Mouse (Mus musculus) activated CD4-positive, CD25-positive, alpha-beta regulatory T cell, adult 4 months (primary cell): ENCODE results near the gene Lgr5. TPM values are rescaled to one million over a fixed set of nuclear protein-coding genes. Genes with fewer than 3 reads are reported as not detected.

ENCODE experiments used
- ATAC-seq: one replicate; pipeline ENCODE4 v1.8.0; 2017
- polyA plus RNA-seq, 2 experiments: library from polyadenylated mRNA; unstranded; fragments of 100-300 nt; shearing (Covaris generic); gene quantifications; one replicate each; pipeline ENCODE4 v1.2.1; 2017

The Lgr5 gene
- polyA plus RNA-seq: under 1 TPM in 1 of 2 experiments, not detected in 1; 0.09 TPM

DNA sequence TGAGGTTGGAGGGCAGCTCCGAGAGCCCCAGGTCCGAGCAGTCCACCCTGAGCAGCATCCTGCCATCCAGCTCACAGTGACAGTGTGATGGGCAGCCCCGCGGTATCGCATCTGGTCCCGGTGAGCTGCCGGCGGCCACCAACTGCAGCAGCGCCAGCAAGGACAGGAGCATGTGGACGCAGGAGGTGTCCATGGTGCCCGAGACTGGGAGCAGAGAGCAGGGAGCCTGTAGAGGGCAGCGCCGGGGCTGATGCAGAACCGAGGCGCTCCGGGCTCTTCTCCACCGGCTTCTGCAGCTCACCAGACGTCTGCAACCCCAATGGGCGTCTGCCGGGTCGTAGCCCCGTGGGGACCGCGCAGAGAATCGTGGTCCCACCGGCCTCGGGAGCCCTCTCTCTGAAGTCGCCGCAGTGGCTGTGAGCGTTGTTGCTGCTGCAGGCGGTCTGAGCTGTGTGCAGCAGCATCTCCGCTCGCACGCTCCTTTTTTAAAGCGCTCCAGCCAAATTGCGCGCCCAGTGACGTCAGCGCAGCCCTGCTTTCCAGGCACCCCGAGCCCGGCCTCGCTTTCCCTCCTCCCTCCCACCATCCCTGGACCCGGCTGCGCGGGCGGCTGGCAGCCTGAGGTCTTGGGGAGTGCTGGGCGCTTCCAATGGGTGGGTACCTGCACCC lies at the start of gene Lgr5:
TSS of gene Lgr5 (minus strand) at position 480 of the 669 bp plus-strand sequence.
- no peak for ATAC-seq

DNA sequence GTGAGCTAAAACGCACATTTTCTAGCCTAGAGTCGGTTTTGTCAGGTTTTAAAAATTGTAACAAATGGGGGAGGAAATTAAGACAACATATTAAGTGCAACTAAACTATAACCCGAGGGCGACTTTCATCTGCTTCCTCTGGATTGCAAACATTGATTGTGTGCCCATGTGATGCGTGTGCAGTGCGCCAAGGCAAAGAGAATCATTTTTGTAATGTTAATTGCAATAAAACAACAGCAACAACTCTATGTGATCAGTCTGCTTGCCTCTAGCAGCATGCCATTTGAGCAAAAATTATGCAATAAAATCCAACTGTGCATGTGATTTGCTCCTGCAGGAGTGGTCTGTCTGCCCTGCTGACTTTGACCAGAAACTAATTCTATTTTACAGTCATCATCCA lies 39.1 kb upstream of the Lgr5 start:
- no peak for ATAC-seq

DNA sequence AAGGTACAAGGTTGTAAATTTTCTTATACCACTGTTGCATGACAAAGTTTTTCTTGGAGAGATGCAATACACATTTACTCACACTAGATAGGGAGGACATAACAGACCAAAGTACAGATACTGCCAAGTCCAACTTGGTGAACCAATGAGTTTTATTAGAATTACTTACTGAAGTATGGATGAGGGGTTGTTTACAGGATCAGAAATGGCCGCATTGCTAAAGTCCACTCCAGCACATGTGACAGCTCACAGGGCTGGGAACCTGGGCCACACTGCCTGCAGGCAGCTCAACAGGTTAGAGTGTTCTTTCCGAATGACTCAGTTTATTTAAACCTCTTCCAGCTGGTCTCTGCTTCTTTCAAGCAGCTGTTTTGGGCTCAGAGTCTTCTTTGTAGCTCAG lies 37.4 kb upstream of the Lgr5 start:
- ATAC-seq: no peak

DNA sequence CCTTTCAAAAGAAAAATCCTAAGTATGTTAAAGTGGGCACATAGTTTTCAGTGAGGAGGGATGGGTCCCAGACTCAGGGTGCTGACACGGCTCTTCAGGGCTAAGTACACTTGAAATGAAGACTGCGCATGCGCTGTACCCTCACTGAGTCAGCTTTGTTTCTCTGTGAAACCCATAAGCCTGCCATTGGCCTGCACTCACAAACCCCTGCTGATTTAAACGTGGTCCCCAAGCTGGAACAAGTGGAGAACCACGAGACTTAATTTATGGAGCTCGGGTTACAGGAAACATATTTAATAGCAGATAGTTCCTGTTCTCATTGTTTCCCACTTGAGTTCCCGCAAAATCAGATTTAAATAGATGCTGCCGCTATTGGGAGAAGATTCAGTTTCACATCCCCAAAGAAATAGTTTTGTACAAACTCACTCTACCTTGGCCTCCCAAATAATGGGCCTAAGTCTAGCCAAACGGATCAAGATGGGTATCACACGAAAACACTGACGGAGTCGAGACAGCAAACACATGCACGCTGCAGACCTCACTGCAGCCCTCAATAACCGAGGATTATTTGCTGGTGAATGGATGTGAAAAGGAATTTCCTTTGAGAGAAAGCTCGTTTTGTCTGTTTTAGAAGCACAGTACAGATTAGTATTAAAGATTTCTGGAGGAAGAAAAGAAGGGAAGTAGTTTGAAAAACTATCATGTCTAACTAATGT lies 36.5 kb upstream of the Lgr5 start:
- no peak for ATAC-seq

DNA sequence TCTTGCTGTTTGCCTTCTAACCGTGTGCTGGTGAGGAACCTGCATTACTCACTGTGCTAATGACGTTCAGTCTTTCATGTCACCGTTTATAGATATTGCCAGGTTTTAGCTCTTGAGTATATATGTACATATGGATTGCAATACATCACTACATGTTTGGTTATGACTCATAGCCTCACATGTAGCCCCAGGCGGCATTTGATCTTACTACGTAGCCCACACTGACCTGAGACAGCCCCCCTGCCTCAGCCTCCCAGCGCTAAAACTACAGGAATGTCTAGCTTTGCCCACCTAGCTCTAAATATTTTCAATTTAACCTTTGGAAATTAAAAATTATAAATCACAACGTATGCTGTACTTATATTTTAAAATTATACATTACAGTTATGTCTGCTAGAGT lies 35.9 kb upstream of the Lgr5 start:
- ATAC-seq: no peak

DNA sequence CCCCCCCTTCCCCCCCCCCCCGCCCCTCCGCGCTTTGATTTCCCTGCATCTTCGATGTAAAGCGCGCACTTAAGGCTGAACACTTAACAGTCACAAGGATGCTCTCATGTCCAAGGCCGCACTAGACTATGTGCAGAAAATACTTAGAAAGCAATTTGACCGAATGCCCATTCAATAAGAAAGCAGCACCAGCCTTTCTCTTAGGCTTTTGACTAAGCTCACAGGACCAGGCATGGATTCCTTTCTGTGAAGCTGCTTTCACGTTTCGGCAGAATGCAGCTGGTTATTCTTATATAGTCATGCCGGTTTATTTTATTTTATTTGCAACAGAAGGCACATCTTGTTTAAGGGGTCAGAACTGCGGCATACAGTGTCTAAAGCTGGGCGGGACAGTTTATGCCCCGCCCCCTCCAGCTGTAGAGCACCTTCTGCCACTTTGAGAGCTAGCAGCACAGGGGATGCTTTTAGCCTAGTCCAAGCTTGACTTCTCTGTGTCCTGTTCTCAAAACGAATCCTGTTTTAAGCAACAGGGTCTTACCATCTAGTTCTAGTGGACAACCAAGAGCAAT lies 30.8 kb upstream of the Lgr5 start:
- ATAC-seq: no peak

DNA sequence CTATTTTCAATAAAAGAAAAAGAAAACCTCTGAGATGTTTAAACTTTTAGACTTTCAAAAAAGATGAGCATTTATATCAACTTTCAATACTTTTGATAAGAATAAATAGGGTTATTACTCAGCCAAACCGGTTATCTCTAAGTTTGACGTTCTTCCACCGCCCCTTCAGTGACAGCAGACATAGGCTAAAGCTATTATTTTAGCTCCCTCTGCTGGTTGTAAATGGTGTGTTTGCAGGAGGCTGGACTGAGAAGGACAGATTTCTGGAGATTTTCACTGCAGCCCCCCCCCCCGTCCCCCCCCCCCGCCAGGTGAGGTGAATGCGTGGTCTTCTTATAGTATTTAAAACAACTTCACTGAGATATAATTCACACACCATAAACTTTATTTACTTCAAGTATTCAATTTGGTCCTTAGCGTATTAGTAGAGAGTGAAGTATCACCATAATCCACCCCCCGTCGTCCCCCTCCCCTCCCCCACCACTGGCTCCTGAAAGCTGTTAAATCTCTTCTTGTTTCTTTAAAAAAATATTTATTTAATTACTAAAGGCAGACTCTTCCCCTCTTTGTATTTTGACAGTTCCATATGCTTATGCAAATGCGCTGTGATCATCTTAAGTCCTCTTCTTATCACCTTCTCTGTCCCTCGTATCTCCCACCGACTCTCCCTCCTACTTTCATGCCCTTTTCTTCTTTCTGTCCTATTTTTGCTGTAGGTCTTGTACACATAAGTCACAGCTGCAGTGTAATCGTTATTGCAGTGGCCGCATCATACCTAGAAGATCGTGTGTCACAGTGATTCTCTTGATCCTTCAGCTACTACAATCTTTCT lies 30.1 kb upstream of the Lgr5 start:
- ATAC-seq: peak; percentile 59

DNA sequence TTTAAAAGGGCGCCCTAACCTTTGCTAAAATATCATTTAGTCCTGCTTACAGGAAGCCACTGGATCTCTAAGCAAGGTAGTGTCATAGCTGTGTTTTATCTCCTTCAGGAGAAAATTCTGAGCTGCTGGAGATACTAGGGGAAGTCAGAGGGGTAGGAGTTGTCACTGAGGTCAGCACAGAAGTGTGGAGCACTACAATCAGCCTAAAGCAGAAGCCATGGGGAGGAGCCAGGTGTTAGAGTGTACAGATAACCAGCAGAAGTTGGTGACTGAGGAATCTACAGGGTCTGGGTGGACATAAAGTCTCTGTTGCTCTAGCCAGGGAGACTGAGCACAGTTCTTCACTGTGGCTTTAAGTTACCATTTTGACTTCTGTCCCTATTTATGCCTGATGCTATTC lies 8.2 kb upstream of the Lgr5 start:
- no peak for ATAC-seq

DNA sequence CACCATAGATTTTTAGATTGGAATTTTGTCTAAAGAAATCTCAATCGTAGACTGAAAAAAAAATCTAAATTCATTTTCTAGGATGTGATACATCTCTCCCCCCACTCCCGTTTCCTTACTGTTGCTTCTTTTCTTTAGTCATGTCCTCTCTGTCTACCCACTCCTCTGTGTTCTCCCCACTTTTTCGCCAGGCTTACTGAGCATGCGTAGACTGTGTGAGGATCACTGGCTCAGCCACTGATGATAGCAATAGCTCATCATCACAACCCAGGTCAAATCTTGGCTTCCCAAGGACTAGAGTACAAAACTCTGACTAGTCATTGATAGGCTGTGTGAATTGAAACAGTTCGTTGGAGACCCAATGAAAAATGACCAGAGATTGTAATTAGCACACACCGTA lies 6.1 kb upstream of the Lgr5 start:
- ATAC-seq: no peak

DNA sequence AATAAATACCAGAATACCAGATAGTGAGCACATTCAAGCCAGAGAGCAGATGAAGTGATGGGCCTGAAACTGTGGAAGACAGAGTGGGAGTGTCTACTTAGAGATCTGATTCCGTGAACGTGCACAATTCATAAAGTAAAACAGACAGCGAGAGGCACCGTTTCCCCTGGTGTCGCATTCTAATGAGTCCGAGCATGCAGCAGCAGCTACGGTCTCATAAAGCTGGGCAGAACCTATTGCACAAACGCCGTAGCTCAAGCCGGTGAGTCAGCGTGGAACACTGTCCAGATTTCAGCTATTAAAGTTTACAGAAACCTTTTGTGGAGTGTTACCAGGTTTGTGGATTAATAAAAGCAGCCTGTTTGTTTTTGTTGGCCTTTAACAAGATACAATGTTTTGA lies 5.6 kb upstream of the Lgr5 start:
- ATAC-seq: no peak

DNA sequence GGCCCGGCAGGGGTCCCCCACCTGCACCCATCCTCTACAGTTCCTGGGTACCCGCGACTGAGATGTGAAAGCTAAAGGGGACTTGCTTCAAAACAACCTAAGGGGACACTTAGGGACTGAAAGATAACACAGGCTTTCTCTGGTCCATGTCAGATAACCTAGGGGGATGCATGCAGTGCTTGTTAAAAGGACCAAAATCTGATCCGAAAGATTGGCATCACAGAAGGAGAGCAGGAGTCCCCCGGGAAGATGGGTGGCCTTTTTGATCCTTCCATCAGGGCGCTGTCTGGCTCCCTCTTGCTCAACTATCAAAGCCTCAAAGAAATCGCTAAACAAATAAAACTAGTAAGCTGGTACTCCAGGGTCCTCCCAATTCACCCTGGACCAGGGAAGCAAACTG lies 399 bp upstream of the Lgr5 start:
- ATAC-seq: no peak

DNA sequence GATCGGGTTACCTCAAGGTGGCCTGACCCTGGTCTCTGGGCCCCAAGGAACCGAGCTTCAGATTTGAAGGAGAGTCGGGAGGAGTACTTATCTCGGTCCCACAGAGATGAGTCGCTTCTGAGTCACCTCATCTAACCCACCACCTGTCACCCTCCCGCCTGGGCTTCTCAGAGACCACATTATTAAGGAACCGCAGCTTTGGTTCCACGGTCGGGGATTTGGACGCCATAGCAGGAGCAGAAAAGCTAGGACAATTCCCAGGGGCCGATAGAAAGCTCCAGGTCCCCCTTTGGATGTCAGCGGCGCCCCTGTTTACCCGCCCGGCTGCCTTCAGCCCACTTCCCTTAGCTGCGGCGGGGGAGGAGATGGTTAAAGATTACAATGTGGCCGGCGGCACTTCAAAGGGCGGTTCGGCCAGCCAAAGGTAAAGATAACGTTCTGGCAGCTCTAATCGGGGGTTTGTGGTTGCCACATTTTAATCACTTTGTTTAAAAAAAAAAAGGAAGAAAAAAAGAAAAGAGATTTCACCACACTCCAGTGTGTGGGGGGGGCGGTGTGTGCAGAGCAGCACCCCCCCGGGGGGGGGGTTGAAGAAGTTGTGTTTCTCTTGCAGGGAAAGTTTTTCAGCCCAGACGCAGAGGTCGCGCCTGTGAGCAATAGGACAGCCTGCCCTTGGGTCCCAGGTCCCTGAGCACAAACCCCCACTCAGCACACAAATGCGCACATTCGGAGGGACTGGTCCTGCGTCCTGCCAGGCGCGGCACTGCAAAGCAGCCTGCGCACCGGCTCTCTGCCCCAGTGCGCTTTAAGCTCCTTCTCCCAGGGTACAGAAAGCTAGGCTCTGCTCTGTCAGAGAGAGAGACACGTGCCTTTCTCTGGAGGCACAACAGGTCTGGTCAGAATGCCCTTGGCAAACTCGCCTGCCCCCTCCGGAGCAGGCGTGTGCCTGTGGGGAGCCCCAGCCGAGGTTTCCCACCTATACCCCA lies 1.0 kb downstream of the Lgr5 start:
- no peak for ATAC-seq

DNA sequence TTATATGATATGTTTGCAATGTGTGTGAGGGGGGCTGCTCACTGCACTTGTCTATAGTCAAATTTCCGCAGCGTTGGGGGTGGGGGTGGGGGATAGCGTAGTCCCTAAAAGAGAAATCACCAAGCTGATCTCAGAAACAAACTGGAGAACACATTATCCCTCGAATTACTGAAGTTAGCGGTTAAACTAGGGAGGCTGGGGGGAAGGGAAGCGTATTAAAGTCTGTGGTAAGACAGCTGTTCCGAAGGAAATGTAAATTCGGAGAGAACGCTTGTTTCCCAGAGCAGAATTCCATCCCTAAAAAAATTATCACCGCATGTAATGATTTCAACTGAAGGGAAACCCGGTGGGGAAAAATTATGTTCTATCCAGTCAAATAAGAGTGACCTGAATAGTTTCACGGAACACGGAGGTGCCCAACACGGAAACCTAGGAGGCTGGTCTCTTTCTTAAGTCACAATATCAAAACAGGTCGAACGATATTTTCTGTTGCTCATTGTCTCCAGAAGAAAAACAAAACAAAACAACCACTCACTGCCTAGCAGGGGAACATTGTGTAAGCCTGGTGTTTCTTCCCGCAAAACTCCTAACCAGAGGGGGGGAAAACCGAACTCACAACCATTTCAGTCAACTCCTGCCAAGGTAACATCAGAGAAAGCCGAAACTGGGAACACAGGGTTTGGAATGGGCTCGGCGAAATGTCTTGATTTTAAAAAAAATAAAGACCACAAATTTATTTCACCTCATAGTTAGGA lies 1.9 kb downstream of the Lgr5 start:
- no peak for ATAC-seq

DNA sequence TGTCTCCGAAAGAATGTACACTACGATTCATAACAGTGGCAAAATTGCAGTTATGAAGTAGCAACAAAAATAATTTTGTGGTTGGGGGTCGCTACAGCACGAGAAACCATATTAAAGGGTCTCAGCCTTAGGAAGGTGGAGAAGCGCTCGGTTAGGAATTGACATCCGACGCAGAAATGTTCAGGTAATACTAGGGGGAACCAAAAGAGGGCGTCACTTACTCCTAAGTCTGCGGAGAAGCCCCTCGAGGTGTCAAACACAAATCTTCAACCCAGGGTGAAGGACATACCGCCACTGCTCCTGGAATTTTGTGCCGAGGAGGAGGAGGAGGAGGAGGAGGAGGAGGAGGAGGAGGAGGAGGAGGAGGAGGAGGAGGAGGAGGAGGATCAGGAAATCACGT lies 2.9 kb downstream of the Lgr5 start:
- no peak for ATAC-seq

DNA sequence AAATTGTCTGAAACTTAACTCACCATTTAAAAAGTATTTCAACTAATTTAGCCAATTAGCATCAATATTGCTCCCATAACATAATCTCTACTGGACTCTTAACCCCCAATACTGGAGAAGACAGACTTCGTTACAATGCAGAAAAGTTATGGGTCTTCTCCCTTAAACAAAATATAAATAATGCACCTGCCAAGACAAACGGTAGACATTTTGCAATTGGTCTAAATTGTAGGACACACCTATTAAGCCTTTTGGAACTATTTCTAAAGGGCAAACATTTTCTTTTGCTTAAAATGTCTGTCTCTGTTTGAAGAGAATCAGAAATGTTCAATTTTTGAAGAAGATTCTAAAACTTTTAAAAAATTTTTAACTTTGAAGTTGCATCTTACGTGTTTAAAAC lies 4.5 kb downstream of the Lgr5 start:
- no peak for ATAC-seq

DNA sequence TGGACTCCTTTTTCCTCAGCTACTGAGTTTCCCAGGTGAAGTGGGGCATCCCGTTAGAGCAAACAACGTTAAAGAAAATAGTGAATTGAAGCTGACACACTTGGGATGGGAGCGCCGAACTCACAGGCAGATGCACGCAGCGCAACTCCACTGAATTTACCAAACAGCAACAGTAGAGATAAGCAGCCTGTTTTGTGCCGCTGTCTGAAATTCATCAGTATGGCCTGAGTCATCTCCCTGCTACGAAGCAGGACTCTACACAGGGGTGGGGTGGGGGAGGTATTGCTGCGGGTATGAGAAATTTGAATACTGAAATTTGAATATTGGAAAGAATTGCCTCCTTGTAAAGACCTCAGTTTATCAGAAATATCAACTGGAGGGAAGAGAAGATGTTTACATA lies 5.6 kb downstream of the Lgr5 start:
- no peak for ATAC-seq

DNA sequence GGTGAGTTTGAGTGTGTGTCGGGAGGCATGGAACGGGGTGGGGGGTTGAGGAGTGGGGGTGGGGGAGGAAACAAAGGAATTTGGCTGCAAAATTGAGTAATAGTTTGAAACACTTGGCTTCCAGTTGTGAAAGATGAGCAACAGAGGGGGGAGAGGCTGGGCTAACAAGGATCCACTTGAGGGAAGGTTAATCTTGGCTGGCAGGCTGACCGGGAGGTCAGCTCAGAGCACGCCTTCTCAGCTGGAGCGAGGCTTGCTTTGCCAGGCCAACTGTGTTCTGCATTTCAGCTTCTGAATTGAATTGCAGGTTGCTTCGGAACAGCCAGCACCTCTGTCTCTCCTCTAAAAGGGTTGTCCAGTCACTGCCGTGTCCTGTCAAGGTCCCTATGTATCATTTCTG lies 8.1 kb downstream of the Lgr5 start:
- no peak for ATAC-seq

DNA sequence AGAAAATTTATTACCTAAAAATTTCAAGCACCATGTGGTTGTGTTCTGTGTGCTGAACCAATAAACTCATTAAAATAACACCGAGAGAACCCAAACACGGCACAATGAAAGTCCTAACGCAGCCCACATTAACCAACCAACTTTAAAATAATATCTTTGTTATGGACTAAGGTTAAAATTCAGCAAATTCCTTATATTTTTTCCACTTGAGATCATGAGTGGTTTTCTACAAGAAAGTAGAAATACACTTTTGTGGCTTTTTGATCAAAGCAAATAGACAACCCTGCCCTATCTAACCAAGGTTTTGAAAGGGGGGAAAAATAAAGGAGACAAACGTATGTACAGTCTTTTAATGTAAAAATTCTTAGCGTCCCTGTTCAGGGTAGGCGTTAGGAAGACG lies 8.5 kb downstream of the Lgr5 start:
- no peak for ATAC-seq

DNA sequence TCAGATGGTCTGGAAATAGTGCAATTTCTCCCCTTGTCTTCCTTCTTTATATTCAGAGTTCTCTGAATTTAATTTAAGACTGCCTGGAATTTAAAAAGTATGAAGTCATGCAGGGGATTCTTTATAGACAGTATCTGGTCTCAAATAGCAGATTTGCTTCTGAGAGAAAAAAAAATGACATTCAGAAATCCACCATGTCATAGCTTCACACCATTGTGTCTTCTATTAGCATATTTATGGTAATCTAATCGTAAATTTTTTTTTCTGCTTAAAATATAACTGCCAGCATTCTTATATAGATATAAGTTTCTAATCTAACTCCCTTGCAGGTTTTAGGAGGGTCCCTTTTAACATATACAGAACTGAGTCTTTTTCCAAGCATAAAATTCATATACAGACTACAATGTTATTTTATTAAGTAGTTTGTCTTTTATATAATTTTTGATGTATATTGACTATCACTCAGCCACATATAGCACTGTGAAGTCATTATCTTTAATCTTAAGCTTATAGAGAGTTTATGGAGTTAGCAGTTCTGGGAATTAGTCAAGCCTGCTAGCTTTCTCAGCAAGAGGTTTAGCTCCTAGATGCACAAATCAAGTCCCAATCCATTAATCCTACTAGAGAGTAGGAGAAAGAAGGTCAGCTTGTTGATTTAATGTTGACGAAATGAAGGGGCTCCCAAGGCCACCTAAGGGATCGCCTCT lies 15.7 kb downstream of the Lgr5 start:
- no peak for ATAC-seq

DNA sequence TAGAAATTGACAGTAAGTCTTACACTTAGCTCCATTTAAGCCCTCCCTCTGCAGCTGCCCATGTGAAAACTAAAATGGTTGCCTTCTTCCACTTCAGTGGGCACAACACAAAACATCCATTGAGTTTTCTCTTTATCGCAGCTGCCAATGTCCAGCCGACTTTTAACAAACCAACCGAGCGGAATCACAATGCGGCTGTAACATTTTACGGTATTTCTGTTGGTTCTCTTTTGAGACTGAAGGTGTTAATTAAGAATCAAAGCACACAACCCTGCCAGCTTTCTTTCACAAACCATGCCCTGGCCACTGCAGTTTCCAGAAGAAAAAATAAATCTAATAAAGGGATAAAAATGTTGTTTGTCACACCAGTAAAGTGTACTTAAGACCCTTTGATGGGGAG lies 16.3 kb downstream of the Lgr5 start:
- no peak for ATAC-seq

DNA sequence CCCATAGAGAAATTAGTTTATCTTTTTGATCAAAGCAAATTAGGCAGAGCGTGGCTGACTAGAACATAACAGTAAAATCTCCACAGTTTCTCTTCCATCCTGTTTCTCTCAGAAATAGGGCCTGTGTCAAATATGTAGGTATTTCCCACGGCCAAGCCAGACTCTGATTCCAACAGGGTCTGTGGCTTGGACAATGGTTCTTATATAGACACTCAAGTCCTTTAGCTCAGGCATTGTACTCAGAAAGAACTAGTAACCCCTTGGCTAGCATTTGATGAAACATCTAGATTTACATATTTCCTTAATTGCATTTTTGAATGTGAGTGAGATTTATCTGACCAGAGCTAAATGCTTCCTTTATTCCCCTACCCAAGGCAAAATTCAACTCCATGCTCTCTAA lies 17.0 kb downstream of the Lgr5 start:
- no peak for ATAC-seq
